Mouse (Mus musculus) liver, embryonic 16.5 days (tissue): ENCODE measurements around the gene Jtb. TPM values are rescaled to one million over a fixed set of nuclear protein-coding genes. Genes with fewer than 3 reads are reported as not detected.
A peak's percentile ranks its signal among the peaks of the same experiment; 100 is the strongest.
"Not testable (repeated sequence)": the region's sequence is repeated elsewhere in the genome, so short reads cannot be mapped to it uniquely, and the experiment has no call there.

Experiments used
- ATAC-seq: fragments of 200-750 bp; cut with Nextera tagmentation; 2 replicates; pipeline ENCODE4 v1.8.0; 2017; ENCODE audit warnings: low read depth, mild to moderate bottlenecking, moderate number of reproducible peaks, moderate library complexity
- H3K27ac ChIP-seq: fragments of 300-500 bp; sonication (generic); 2 replicates; pipeline ENCODE4 v1.5.1; 2014; ENCODE audit warnings: mild to moderate bottlenecking, low read length
- H3K27me3 ChIP-seq: fragments of 300-500 bp; sonication (generic); 2 replicates; pipeline ENCODE4 v1.6.1; 2014; ENCODE audit warnings: low read depth, low read length, mixed read lengths; ENCODE audit not compliant: control insufficient read depth, insufficient read depth
- H3K36me3 ChIP-seq: fragments of 300-500 bp; sonication (generic); 2 replicates; pipeline ENCODE4 v1.6.1; 2014; ENCODE audit warnings: mild to moderate bottlenecking; ENCODE audit not compliant: control insufficient read depth, insufficient read depth
- H3K4me1 ChIP-seq: fragments of 300-500 bp; sonication (generic); 2 replicates; pipeline ENCODE4 v1.6.1; 2014; ENCODE audit warnings: low read depth, low read length, mixed read lengths; ENCODE audit not compliant: control insufficient read depth
- H3K4me2 ChIP-seq: fragments of 300-500 bp; sonication (generic); 2 replicates; pipeline ENCODE4 v1.6.1; 2014; ENCODE audit warnings: low read depth, low read length, mixed read lengths
- H3K4me3 ChIP-seq: fragments of 300-500 bp; sonication (generic); 2 replicates; pipeline ENCODE4 v1.5.1; 2014; ENCODE audit warnings: low read depth, mild to moderate bottlenecking, low read length
- H3K9ac ChIP-seq: fragments of 300-500 bp; sonication (generic); 2 replicates; pipeline ENCODE4 v1.6.1; 2014; ENCODE audit warnings: low read depth, low read length
- H3K9me3 ChIP-seq: fragments of 300-500 bp; sonication (generic); replicated peaks from 2 replicates; pipeline ENCODE4 v1.6.1; 2016; ENCODE audit warnings: low read length; ENCODE audit not compliant: control insufficient read depth
- WGBS: fragments of 180-500 bp; shearing (Covaris S2); extraction: QIAGEN DNeasy Blood & Tissue Kit; methylation state at CpG from one replicate; pipeline ENCODE4 v1.1.7; 2014; ENCODE audit not compliant: insufficient replicate concordance; 5-methylcytosine and 5-hydroxymethylcytosine counted together
- polyA plus RNA-seq: library from polyadenylated mRNA; unstranded; fragments of >200 nt; fragmentation: Nextera tagmentation; extraction: Ambion mirVana; gene quantifications from 2 replicates; pipeline ENCODE4 v1.2.1, GENCODE M21; 2015

Jtb gene
- polyA plus RNA-seq, 1 experiment from 2014 or later, result 35.7 TPM

GRCm38 (mm10) chr3:90245406-90245805, 14.0 kb downstream of the Jtb start:
- Histone ChIP-seq H3K27me3 (no peaks in the 10 kb centered on the region), H3K27ac (no peak overlapping the region), H3K9ac (no peak overlapping the region), H3K4me2 (no peak overlapping the region), H3K4me1 (peaks cover 30% of the 10 kb centered on the region), H3K36me3 (no peaks in the 10 kb centered on the region; the same call in 1 of the 2 replicates), H3K9me3 (no peaks in the 10 kb centered on the region), H3K4me3 (no peak overlapping the region)
- 64% methylated on average over 2 of the region's 2 CpGs for WGBS
- ATAC-seq, result no peak

- peak overlapping the region; percentile 85 for H3K4me2 ChIP-seq
- peak overlapping the region; percentile 75 for H3K4me3 ChIP-seq
- H3K9me3 ChIP-seq, result no peaks in the 10 kb centered on the region
- H3K36me3 ChIP-seq, result no peaks in the 10 kb centered on the region; the same call in 1 of the 2 replicates
- 6% methylated on average over 3 of the region's 3 CpGs for WGBS
- no peak; the same call in 1 of the 2 replicates for ATAC-seq
- H3K9ac ChIP-seq, result peak overlapping the region; percentile 76
- H3K4me1 ChIP-seq, result peaks cover 23% of the 10 kb centered on the region
- no peaks in the 10 kb centered on the region for H3K27me3 ChIP-seq
- peak overlapping the region; percentile 58 for H3K27ac ChIP-seq
Observed at GRCm38 (mm10) chr3:90247630-90247959, 16.2 kb downstream of the Jtb start.

GRCm38 (mm10) chr3:90247960-90248745, 16.8 kb downstream of the Jtb start, which contains the start of gene Slc39a1:
TSS of gene Slc39a1 (plus strand) at chr3:90248172.
- Histone ChIP-seq H3K4me2 (peak within 1 kb of the TSS; percentile 85), H3K4me3 (peak within 1 kb of the TSS; percentile 75)
- WGBS, result under 1% methylated on average over 42 of the region's 44 CpGs

GRCm38 (mm10) chr3:90248746-90249100, 17.3 kb downstream of the Jtb start:
- H3K4me1 ChIP-seq, result peaks cover 16% of the 10 kb centered on the region
- H3K9ac ChIP-seq, result peak overlapping the region; percentile 76
- no peaks in the 10 kb centered on the region; the same call in 1 of the 2 replicates for H3K36me3 ChIP-seq
- ATAC-seq, result peak; percentile 25; the same call in 1 of the 2 replicates
- WGBS, result 2% methylated on average over 10 of the region's 10 CpGs
- no peaks in the 10 kb centered on the region for H3K27me3 ChIP-seq
- H3K27ac ChIP-seq, result peak overlapping the region; percentile 75
- no peaks in the 10 kb centered on the region for H3K9me3 ChIP-seq
- peak overlapping the region; percentile 75 for H3K4me3 ChIP-seq
- H3K4me2 ChIP-seq, result peak overlapping the region; percentile 85

More at GRCm38 (mm10) chr3:90247960-90248745, 16.8 kb downstream of the Jtb start, which contains the start of gene Slc39a1:
- no peaks in the 10 kb centered on the region for H3K9me3 ChIP-seq
- no peaks in the 10 kb centered on the region for H3K27me3 ChIP-seq
- H3K27ac ChIP-seq, result peak within 1 kb of the TSS; percentile 75
- H3K36me3 ChIP-seq, result no peaks in the 10 kb centered on the region; the same call in 1 of the 2 replicates
- ATAC-seq, result peak; percentile 95
- H3K4me1 ChIP-seq, result peaks cover 20% of the 10 kb centered on the region
- H3K9ac ChIP-seq, result peak within 1 kb of the TSS; percentile 76

GRCm38 (mm10) chr3:90250791-90251190, 19.4 kb downstream of the Jtb start:
- Histone ChIP-seq H3K9ac (no peak overlapping the region), H3K27ac (no peak overlapping the region), H3K4me2 (no peak overlapping the region), H3K4me3 (no peak overlapping the region), H3K4me1 (peaks cover 23% of the 10 kb centered on the region), H3K27me3 (no peaks in the 10 kb centered on the region), H3K36me3 (no peaks in the 10 kb centered on the region; the same call in 1 of the 2 replicates), H3K9me3 (no peaks in the 10 kb centered on the region)
- ATAC-seq, result no peak
- WGBS, result 77% methylated on average over 6 of the region's 6 CpGs

GRCm38 (mm10) chr3:90251731-90252226, 20.4 kb downstream of the Jtb start:
- WGBS, result 86% methylated on average over 8 of the region's 12 CpGs
- H3K36me3 ChIP-seq, H3K4me3 ChIP-seq, H3K27ac ChIP-seq, H3K9me3 ChIP-seq, H3K27me3 ChIP-seq, H3K9ac ChIP-seq, ATAC-seq, H3K4me2 ChIP-seq: not testable (repeated sequence)
- H3K4me1 ChIP-seq, result peaks cover 23% of the 10 kb centered on the region

- H3K27me3 ChIP-seq, ATAC-seq, H3K36me3 ChIP-seq, H3K27ac ChIP-seq, H3K9ac ChIP-seq, H3K4me3 ChIP-seq, H3K4me2 ChIP-seq, H3K9me3 ChIP-seq: not testable (repeated sequence)
- WGBS, result 69% methylated on average over 2 of the region's 2 CpGs
- peaks cover 20% of the 10 kb centered on the region for H3K4me1 ChIP-seq
Observed at GRCm38 (mm10) chr3:90252659-90253058, 21.3 kb downstream of the Jtb start.

- H3K9ac ChIP-seq, H3K27ac ChIP-seq, ATAC-seq, H3K9me3 ChIP-seq, H3K27me3 ChIP-seq, H3K36me3 ChIP-seq, H3K4me3 ChIP-seq, H3K4me2 ChIP-seq: not testable (repeated sequence)
- WGBS, result 54% methylated on average over 1 of the region's 1 CpGs
- peaks cover 19% of the 10 kb centered on the region for H3K4me1 ChIP-seq
Observed at GRCm38 (mm10) chr3:90253174-90253573, 21.8 kb downstream of the Jtb start.
